ENCODE assay signal across 10 mouse cellular contexts in the genomic region with DNA sequence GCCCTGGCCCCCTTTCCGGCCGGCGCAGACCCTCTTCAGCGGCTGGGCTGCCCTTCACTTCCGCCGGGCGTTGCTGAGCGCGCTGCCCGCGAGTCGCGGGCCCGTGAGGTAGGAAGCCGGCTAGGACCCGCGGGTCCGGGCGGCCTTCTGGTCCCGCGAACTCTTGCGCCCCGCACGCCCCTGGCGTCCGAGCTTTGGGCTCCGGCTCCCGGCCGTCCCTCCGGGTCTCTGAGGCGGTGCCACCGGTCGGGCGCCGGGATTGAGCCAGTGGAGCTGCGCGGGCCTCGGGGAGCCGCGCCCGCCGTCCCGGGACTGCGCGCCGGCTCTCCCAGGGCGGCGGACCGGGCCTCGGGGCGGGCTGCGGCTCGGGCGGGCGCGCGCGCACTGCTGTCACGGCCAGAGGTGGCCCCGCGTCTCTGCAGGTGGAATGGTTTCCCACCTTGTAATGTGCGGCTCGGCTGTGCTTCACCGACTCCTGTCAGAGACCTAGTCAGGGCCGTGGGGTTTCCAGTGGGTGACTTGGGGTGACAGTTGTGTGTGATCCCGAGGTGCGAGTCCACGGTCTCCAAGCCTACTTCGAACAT. TPM values are rescaled to one million over a fixed set of nuclear protein-coding genes. Genes with fewer than 3 reads are reported as not detected.
DNase-seq lines count a peak whose midpoint lies in the region; ATAC-seq and TF ChIP-seq lines count a peak whose summit lies in the region.
"Not testable (repeated sequence)": the region's sequence is repeated elsewhere in the genome, so short reads cannot be mapped to it uniquely, and the experiment has no call there.
"Had no signal": no experiment of that assay in that cellular context is flagged by ENCODE, and none has a peak within 500 bp of the region (broad histone marks: within the 10 kb centered on the region; RNA-seq: fewer than 3 reads in every experiment).

No protein-coding gene starts in this region.

- peak overlapping the region; percentile 51; the same call in 1 of the 2 replicates for H3K27ac ChIP-seq in bone marrow, adult 2 months (ENCODE audit: control insufficient read depth, insufficient read depth, low read depth, low read length, poor library complexity)
- peak overlapping the region in 1 of 2 experiments; percentile 68; a peak in 1 of 4 replicates for H3K27ac ChIP-seq in heart, embryonic 14.5 days (replicated peaks in 1 of 2; ENCODE audit: control insufficient read depth in 1 of 2, insufficient read depth in 1 of 2, low read depth in 2 of 2, low read length in 2 of 2)
- H3K27ac ChIP-seq in kidney, postnatal 0 days = peak overlapping the region; percentile 77; the same call in 1 of the 2 replicates
- H3K27ac ChIP-seq in liver, embryonic 16.5 days (ENCODE audit: low read length); stomach, embryonic 14.5 days (ENCODE audit: low read length): not testable (repeated sequence)

- WGBS in bone marrow, adult 2 months = under 1% methylated on average over 52 of the region's 69 CpGs
- under 1% methylated on average over 57 of the region's 69 CpGs for WGBS in heart, embryonic 14.5 days
- under 1% methylated on average over 41 of the region's 69 CpGs for WGBS in kidney, postnatal 0 days
- WGBS in liver, embryonic 16.5 days (ENCODE audit: insufficient replicate concordance) = under 1% methylated on average over 56 of the region's 69 CpGs
- WGBS in stomach, embryonic 14.5 days = under 1% methylated on average over 56 of the region's 69 CpGs

- TF ChIP-seq POLR2A in bone marrow, adult 2 months (IDR thresholded peaks at IDR 0.05; ENCODE audit: borderline replicate concordance, control insufficient read depth, low read depth, low read length) = not testable (repeated sequence)

- peak; percentile 4 for DNase-seq in kidney, postnatal 0 days (ENCODE audit: low spot score)

- not testable (repeated sequence) for TF ChIP-seq CTCF in C2C12 (IDR thresholded peaks at IDR 0.05; ENCODE audit: control insufficient read depth, insufficient read depth, insufficient read length); bone marrow, adult 2 months (IDR thresholded peaks at IDR 0.05; ENCODE audit: control insufficient read depth, insufficient read depth, low read length); kidney, postnatal 0 days (IDR thresholded peaks at IDR 0.05; ENCODE audit: low read depth)

- H3K4me2 ChIP-seq in heart, embryonic 14.5 days (ENCODE audit: low read length) = peak overlapping the region; percentile 71
- H3K4me2 ChIP-seq in kidney, postnatal 0 days (ENCODE audit: low read length) = peak overlapping the region; percentile 68
- H3K4me2 ChIP-seq in liver, embryonic 16.5 days (ENCODE audit: low read depth, low read length) = peak overlapping the region; percentile 84
- H3K4me2 ChIP-seq in stomach, embryonic 14.5 days (replicated peaks; ENCODE audit: low read depth, low read length) = peak overlapping the region; percentile 63

- not testable (repeated sequence) for H3K4me1 ChIP-seq in bone marrow, adult 2 months (ENCODE audit: control insufficient read depth, insufficient read depth, low read length); heart, embryonic 14.5 days (ENCODE audit: control insufficient read depth in 2 of 2, insufficient read depth in 2 of 2, low read length in 2 of 2); kidney, postnatal 0 days (replicated peaks; ENCODE audit: insufficient read depth, low read length); liver, embryonic 16.5 days (ENCODE audit: control insufficient read depth, low read depth, low read length); stomach, embryonic 14.5 days (ENCODE audit: control insufficient read depth, insufficient read depth, low read length)

- H3K79me2 ChIP-seq in C2C12 (ENCODE audit: control insufficient read depth, insufficient read depth) = not testable (repeated sequence)

- peak; percentile 61 for ATAC-seq in erythroblast, adult 5-6 weeks (replicated peaks; ENCODE audit: low FRiP score, poor library complexity, severe bottlenecking)
- peak; percentile 69 for ATAC-seq in heart, embryonic 14.5 days (ENCODE audit: insufficient number of reproducible peaks, insufficient read depth, low FRiP score, low read depth)
- peak; percentile 68 for ATAC-seq in kidney, postnatal 0 days (replicated peaks; ENCODE audit: low FRiP score, low read depth)
- ATAC-seq in liver, embryonic 16.5 days (ENCODE audit: low read depth) = peak; percentile 75
- 0 out of 2 replicates have a peak, but pooled peaks have one; percentile 5 for ATAC-seq in monocyte, adult 5-6 weeks (replicated peaks; ENCODE audit: insufficient number of reproducible peaks, low FRiP score, low TSS enrichment, poor library complexity, severe bottlenecking)
- ATAC-seq in stomach, embryonic 14.5 days (ENCODE audit: insufficient number of reproducible peaks, insufficient read depth, low FRiP score, low read depth) = peak; percentile 59; the same call in 1 of the 2 replicates

- H3ac ChIP-seq in C2C12 (ENCODE audit: control insufficient read depth, insufficient read length, low read depth) = peak overlapping the region; percentile 59

- H3K27me3 ChIP-seq in C2C12 (ENCODE audit: control insufficient read depth, insufficient read depth, insufficient read length); heart, embryonic 14.5 days (ENCODE audit: control insufficient read depth, insufficient read depth, low read length); kidney, postnatal 0 days (ENCODE audit: insufficient read depth, low read length); liver, embryonic 16.5 days (ENCODE audit: control insufficient read depth, insufficient read depth, low read depth, low read length); stomach, embryonic 14.5 days (ENCODE audit: control insufficient read depth, insufficient read depth, low read length): not testable (repeated sequence)

- H3K9ac ChIP-seq in heart, embryonic 14.5 days (ENCODE audit: low read length) = peak overlapping the region; percentile 80
- H3K9ac ChIP-seq in kidney, postnatal 0 days (ENCODE audit: low read depth, low read length) = peak overlapping the region; percentile 71
- peak overlapping the region; percentile 64 for H3K9ac ChIP-seq in liver, embryonic 16.5 days (ENCODE audit: low read depth, low read length)
- H3K9ac ChIP-seq in stomach, embryonic 14.5 days (replicated peaks; ENCODE audit: low read depth, low read length) = peak overlapping the region; percentile 58; the same call in 1 of the 2 replicates

- peak overlapping the region; percentile 44 for H3K4me3 ChIP-seq in C2C12 (ENCODE audit: insufficient read depth, poor library complexity, severe bottlenecking)
- H3K4me3 ChIP-seq in bone marrow, adult 2 months (replicated peaks; ENCODE audit: control insufficient read depth, low read depth, low read length) = peak overlapping the region; percentile 81
- H3K4me3 ChIP-seq in heart, embryonic 14.5 days (ENCODE audit: control insufficient read depth in 1 of 2, insufficient read depth in 1 of 2, low read depth in 1 of 2, low read length in 2 of 2) = peak overlapping the region; percentile 68 to 93
- peak overlapping the region; percentile 59 for H3K4me3 ChIP-seq in kidney, postnatal 0 days (replicated peaks; ENCODE audit: low read depth, low read length)
- peak overlapping the region; percentile 72 for H3K4me3 ChIP-seq in liver, embryonic 16.5 days (ENCODE audit: low read depth, low read length)
- H3K4me3 ChIP-seq in stomach, embryonic 14.5 days (ENCODE audit: low read depth, low read length) = peak overlapping the region; percentile 57

- not testable (repeated sequence) for H3K36me3 ChIP-seq in C2C12 (ENCODE audit: control insufficient read depth, insufficient read depth); heart, embryonic 14.5 days (ENCODE audit: control insufficient read depth, insufficient read depth, low read length); kidney, postnatal 0 days (ENCODE audit: insufficient read depth, low read length); liver, embryonic 16.5 days (ENCODE audit: control insufficient read depth, insufficient read depth); stomach, embryonic 14.5 days (ENCODE audit: control insufficient read depth, insufficient read depth, low read length)

- not testable (repeated sequence) for H3K9me3 ChIP-seq in heart, embryonic 14.5 days (ENCODE audit: control insufficient read depth, low read length); kidney, postnatal 0 days (replicated peaks; ENCODE audit: low read length); liver, embryonic 16.5 days (replicated peaks; ENCODE audit: control insufficient read depth, low read length); stomach, embryonic 14.5 days (ENCODE audit: control insufficient read depth, low read depth, low read length)

- not testable (repeated sequence) for H3K79me3 ChIP-seq in C2C12 (ENCODE audit: low read depth)

RNA-seq across cellular contexts. Expression of gene Pdpr, which starts 0.4 kb away (rescaled TPM):
- 5.2 TPM for polyA plus RNA-seq in C2C12 (2012; fragmentation: generic; extraction: Trizol)
- polyA plus RNA-seq in bone marrow, adult 2 months (2011; ENCODE audit: insufficient read depth, insufficient read length, low replicate concordance, missing spikeins) = 1.8 and 2.3 TPM in 2 replicates
- 1.5 and 5.0 TPM in 2 replicates for total RNA-seq in erythroblast, adult 5-6 weeks (2015; ENCODE audit: low replicate concordance)
- total RNA-seq in erythroblast, adult 5-6 weeks (2017; ENCODE audit: low replicate concordance) = 3.6 and 4.8 TPM in 2 replicates
- polyA plus RNA-seq in heart, embryonic 14.5 days (2014; fragmentation: Nextera tagmentation; extraction: Ambion mirVana) = 9.3 and 9.8 TPM in 2 replicates
- polyA plus RNA-seq in kidney, postnatal 0 days (2015; fragmentation: Nextera tagmentation; extraction: Ambion mirVana) = 8.5 and 9.7 TPM in 2 replicates
- 2.5 and 2.9 TPM in 2 replicates for polyA plus RNA-seq in liver, embryonic 16.5 days (2015; fragmentation: Nextera tagmentation; extraction: Ambion mirVana)
- 14.7 to 21.9 TPM (median 18.5 TPM) in 3 replicates for total RNA-seq in monocyte, adult 5-6 weeks (2017)
- polyA plus RNA-seq in stomach, embryonic 14.5 days (2014; fragmentation: Nextera tagmentation; extraction: Ambion mirVana) = 7.5 and 8.6 TPM in 2 replicates

RNA-seq across cellular contexts. Expression of gene Clec18a, which starts 2.6 kb away (rescaled TPM):
- polyA plus RNA-seq in C2C12 (2012; fragmentation: generic; extraction: Trizol) = not detected
- polyA plus RNA-seq in bone marrow, adult 2 months (2011; ENCODE audit: insufficient read depth, insufficient read length, low replicate concordance, missing spikeins) = not detected in 2 replicates
- not detected in 2 replicates for total RNA-seq in erythroblast, adult 5-6 weeks (2015; ENCODE audit: low replicate concordance)
- not detected in 2 replicates for total RNA-seq in erythroblast, adult 5-6 weeks (2017; ENCODE audit: low replicate concordance)
- not detected in 2 replicates for polyA plus RNA-seq in heart, embryonic 14.5 days (2014; fragmentation: Nextera tagmentation; extraction: Ambion mirVana)
- 76.6 and 89.9 TPM in 2 replicates for polyA plus RNA-seq in kidney, postnatal 0 days (2015; fragmentation: Nextera tagmentation; extraction: Ambion mirVana)
- polyA plus RNA-seq in liver, embryonic 16.5 days (2015; fragmentation: Nextera tagmentation; extraction: Ambion mirVana) = not detected in 2 replicates
- not detected in 3 replicates for total RNA-seq in monocyte, adult 5-6 weeks (2017)
- polyA plus RNA-seq in stomach, embryonic 14.5 days (2014; fragmentation: Nextera tagmentation; extraction: Ambion mirVana) = not detected in 2 replicates

RNA-seq across cellular contexts. Expression of gene Exosc6, which starts 38.7 kb away (rescaled TPM):
- polyA plus RNA-seq in C2C12 (2012; fragmentation: generic; extraction: Trizol) = 11.4 TPM
- not detected in 2 replicates for polyA plus RNA-seq in bone marrow, adult 2 months (2011; ENCODE audit: insufficient read depth, insufficient read length, low replicate concordance, missing spikeins)
- total RNA-seq in erythroblast, adult 5-6 weeks (2015; ENCODE audit: low replicate concordance) = 6.5 and 7.3 TPM in 2 replicates
- total RNA-seq in erythroblast, adult 5-6 weeks (2017; ENCODE audit: low replicate concordance) = not detected in 2 replicates
- polyA plus RNA-seq in heart, embryonic 14.5 days (2014; fragmentation: Nextera tagmentation; extraction: Ambion mirVana) = 10.7 and 14.5 TPM in 2 replicates
- 29.8 and 37.6 TPM in 2 replicates for polyA plus RNA-seq in kidney, postnatal 0 days (2015; fragmentation: Nextera tagmentation; extraction: Ambion mirVana)
- polyA plus RNA-seq in liver, embryonic 16.5 days (2015; fragmentation: Nextera tagmentation; extraction: Ambion mirVana) = not detected in 2 replicates
- total RNA-seq in monocyte, adult 5-6 weeks (2017) = 3.1 to 8.9 TPM (median 5.7 TPM) in 3 replicates
- polyA plus RNA-seq in stomach, embryonic 14.5 days (2014; fragmentation: Nextera tagmentation; extraction: Ambion mirVana) = 13.2 and 13.8 TPM in 2 replicates
- total RNA-seq: heart, postnatal 10 days; left cerebral cortex, postnatal 25 days had no signal

Comparison
In these comparisons a context has a peak if more than half of its experiments do, and no peak if none do; other contexts are left out.
1. ATAC-seq: peak in every context shown above with its lines; median percentile 75 in liver, embryonic 16.5 days; 69 in heart, embryonic 14.5 days; 68 in kidney, postnatal 0 days; 61 in erythroblast, adult 5-6 weeks; 59 in stomach, embryonic 14.5 days; 5 in monocyte, adult 5-6 weeks.
2. RNA of gene Clec18a, which starts 2.6 kb away (polyA plus RNA-seq): 76.6 to 89.9 TPM in kidney, postnatal 0 days; not detected in liver, embryonic 16.5 days, not detected in C2C12 (single experiment), not detected in bone marrow, adult 2 months, not detected in heart, embryonic 14.5 days and not detected in stomach, embryonic 14.5 days; every median in the first group is over 10 times any median in the second.
3. RNA of gene Exosc6, which starts 38.7 kb away (polyA plus RNA-seq): 29.8 to 37.6 TPM in kidney, postnatal 0 days, 10.7 to 14.5 TPM in heart, embryonic 14.5 days, 13.2 to 13.8 TPM in stomach, embryonic 14.5 days and 11.4 TPM in C2C12 (single experiment); not detected in bone marrow, adult 2 months and not detected in liver, embryonic 16.5 days; every median in the first group is over 10 times any median in the second.
4. Peak in every context shown above with its lines, with median percentiles within 50 percentile points of each other: H3K4me3 ChIP-seq, H3K4me2 ChIP-seq and H3K9ac ChIP-seq.